Mouse (Mus musculus): ENCODE data around the gene Tia1. TPM values are rescaled to one million over a fixed set of nuclear protein-coding genes. Genes with fewer than 3 reads are reported as not detected.
A peak's percentile ranks its signal among the peaks of the same experiment; 100 is the strongest.

Tia1 gene
- polyA plus RNA-seq, 1 experiment from 2014 or later: 184 TPM

DNA sequence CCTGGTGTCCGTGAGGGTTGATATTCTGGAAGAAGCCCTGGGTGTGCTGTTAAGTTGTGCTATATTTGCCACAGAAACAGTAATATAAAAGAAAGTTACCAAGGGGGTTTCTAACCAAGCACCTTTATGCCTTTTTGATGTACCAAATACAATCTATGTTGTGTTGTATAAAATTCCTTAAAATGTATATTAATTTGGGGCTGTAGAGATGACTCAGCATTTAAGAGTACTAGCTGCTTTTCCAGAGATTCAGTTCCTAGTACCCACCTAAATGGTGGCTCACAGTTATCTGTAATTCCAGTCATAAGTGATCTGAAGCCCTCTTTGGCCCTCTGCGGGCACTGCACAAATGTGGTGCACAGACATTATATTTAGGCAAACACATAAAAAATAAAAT, 37.2 kb upstream of the Tia1 start:
- Histone ChIP-seq H3K36me3 (ENCODE audit: control insufficient read depth, insufficient read depth, low read length) (peaks cover 20% of the 10 kb centered on the region; the same call in 1 of the 2 replicates), H3K4me3 (ENCODE audit: low read depth, low read length) (peak overlapping the region; percentile 70; the same call in 1 of the 2 replicates), H3K4me2 (ENCODE audit: low read length) (peak overlapping the region; percentile 84), H3K9me3 (ENCODE audit: control insufficient read depth, low read length) (no peaks in the 10 kb centered on the region), H3K9ac (ENCODE audit: low read length) (no peak overlapping the region), H3K4me1 (replicated peaks; ENCODE audit: control insufficient read depth, insufficient read depth, low read length) (peaks cover 12% of the 10 kb centered on the region), H3K27me3 (replicated peaks; ENCODE audit: control insufficient read depth, insufficient read depth, low read length) (no peaks in the 10 kb centered on the region), H3K27ac (ENCODE audit: low read depth) (peak overlapping the region; percentile 82)
- whole genome bisulfite sequencing: 65% methylated on average over 2 of the region's 2 CpGs
- ATAC-seq (replicated peaks; ENCODE audit: low FRiP score, low TSS enrichment, low read depth) (no peak), DNase-seq (ENCODE audit: low spot score) (no peak)

DNA sequence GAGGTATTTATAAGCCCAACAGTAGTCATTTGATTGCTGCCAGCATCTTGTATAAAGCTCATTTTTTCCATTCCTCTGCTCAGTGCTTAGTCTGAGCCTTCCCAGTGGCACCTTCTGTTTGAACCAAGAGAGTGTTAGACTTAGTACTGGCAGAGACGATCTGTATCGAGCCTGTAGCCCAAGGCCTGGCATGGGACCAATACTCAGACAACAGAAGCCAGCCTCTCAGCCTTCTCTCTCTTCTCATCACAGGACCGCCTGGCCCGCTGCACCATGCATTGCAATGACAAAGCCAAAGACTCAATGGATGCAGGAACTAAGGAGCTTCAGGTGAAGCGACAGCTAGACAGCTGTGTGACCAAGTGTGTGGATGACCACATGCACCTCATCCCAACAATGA, 35.5 kb upstream of the Tia1 start:
- no peak for ATAC-seq (replicated peaks; ENCODE audit: low FRiP score, low TSS enrichment, low read depth)
- WGBS: 94% methylated on average over 5 of the region's 5 CpGs
- Histone ChIP-seq H3K36me3 (ENCODE audit: control insufficient read depth, insufficient read depth, low read length) (peaks cover 20% of the 10 kb centered on the region; the same call in 1 of the 2 replicates), H3K9ac (ENCODE audit: low read length) (no peak overlapping the region), H3K4me3 (ENCODE audit: low read depth, low read length) (no peak overlapping the region), H3K4me1 (replicated peaks; ENCODE audit: control insufficient read depth, insufficient read depth, low read length) (peaks cover 18% of the 10 kb centered on the region), H3K27me3 (replicated peaks; ENCODE audit: control insufficient read depth, insufficient read depth, low read length) (no peaks in the 10 kb centered on the region), H3K27ac (ENCODE audit: low read depth) (no peak overlapping the region), H3K4me2 (ENCODE audit: low read length) (no peak overlapping the region), H3K9me3 (ENCODE audit: control insufficient read depth, low read length) (no peaks in the 10 kb centered on the region)
- DNase-seq (ENCODE audit: low spot score): no peak

DNA sequence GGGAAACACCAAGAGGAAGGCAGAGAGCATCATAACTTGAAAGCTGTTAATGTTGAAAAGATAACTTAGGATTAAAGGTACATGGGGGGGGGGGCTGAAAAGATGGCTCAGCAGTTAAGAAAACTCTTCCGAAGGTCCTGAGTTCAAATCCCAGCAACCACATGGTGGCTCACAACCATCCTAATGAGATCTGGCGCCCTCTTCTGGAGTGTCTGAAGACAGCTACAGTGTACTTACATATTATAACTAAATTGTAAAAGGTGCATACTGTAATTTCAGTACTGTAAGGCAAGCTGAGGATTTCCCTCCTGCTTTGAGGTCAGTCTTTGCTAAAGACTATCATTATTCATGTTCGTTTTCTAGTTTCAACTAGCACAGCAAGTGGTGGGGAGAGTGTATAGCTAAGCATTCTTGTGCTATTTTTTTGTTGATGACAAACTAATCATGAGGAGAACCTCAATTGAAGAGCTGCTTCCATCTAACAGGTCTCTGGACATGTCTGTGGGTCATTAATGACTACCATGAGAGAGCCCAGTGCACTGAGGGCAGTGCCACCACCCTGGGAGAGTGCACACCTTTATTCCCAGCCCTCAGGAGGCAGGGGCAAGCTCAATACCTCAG, 33.8 kb upstream of the Tia1 start:
- ATAC-seq (replicated peaks; ENCODE audit: low FRiP score, low TSS enrichment, low read depth): no peak
- peak overlapping the region; percentile 87 for H3K4me2 ChIP-seq (ENCODE audit: low read length)
- H3K36me3 ChIP-seq (ENCODE audit: control insufficient read depth, insufficient read depth, low read length): peaks cover 28% of the 10 kb centered on the region; the same call in 1 of the 2 replicates
- H3K27ac ChIP-seq (ENCODE audit: low read depth): peak overlapping the region; percentile 89
- DNase-seq (ENCODE audit: low spot score): no peak
- H3K4me1 ChIP-seq (replicated peaks; ENCODE audit: control insufficient read depth, insufficient read depth, low read length): peaks cover 18% of the 10 kb centered on the region
- 80% methylated on average over 3 of the region's 3 CpGs for WGBS
- peak overlapping the region; percentile 96 for H3K4me3 ChIP-seq (ENCODE audit: low read depth, low read length)
- no peaks in the 10 kb centered on the region for H3K9me3 ChIP-seq (ENCODE audit: control insufficient read depth, low read length)
- peak overlapping the region; percentile 93; the same call in 1 of the 2 replicates for H3K9ac ChIP-seq (ENCODE audit: low read length)
- H3K27me3 ChIP-seq (replicated peaks; ENCODE audit: control insufficient read depth, insufficient read depth, low read length): no peaks in the 10 kb centered on the region

DNA sequence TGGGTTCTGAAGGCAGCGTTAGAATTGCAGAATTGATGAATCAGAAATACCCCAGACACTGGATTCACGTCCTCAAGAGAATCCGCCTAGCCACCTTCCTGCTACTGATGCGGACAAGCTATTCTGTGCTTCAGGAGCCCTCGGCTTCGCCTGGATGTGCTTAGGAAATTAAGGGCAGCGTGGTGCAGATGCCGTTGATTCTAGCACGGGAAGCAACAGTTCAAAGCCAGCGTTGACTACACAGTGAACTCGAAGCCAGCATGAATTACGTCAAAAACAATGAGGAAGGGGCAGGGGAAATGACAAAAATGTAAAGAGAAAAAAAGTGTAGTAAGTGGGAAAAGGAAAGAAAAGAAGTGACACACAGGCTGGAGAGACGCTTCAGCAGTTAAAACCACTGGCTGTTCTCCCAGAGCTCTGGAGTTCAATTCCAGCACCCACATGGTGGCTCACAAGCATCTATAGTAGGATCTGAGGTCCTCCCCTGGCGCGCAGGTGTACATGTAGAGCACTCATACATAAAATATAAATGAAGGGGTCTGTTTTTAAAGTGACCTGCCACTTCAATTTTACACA, 33.2 kb upstream of the Tia1 start, which contains the start of gene Snrpg:
TSS of gene Snrpg (plus strand) at position 541 of the 576 bp plus-strand sequence.
- H3K27ac ChIP-seq (ENCODE audit: low read depth): peak within 1 kb of the TSS; percentile 89
- H3K9me3 ChIP-seq (ENCODE audit: control insufficient read depth, low read length): no peaks in the 10 kb centered on the region
- peak within 1 kb of the TSS; percentile 93 for H3K9ac ChIP-seq (ENCODE audit: low read length)
- no peaks in the 10 kb centered on the region for H3K27me3 ChIP-seq (replicated peaks; ENCODE audit: control insufficient read depth, insufficient read depth, low read length)
- DNase-seq (ENCODE audit: low spot score) (peak; percentile 58), ATAC-seq (replicated peaks; ENCODE audit: low FRiP score, low TSS enrichment, low read depth) (0 out of 2 replicates have a peak, but pooled peaks have one; percentile 3)
- H3K4me2 ChIP-seq (ENCODE audit: low read length): peak within 1 kb of the TSS; percentile 87
- peak within 1 kb of the TSS; percentile 96 for H3K4me3 ChIP-seq (ENCODE audit: low read depth, low read length)
- WGBS: 16% methylated on average over 15 of the region's 15 CpGs
- H3K36me3 ChIP-seq (ENCODE audit: control insufficient read depth, insufficient read depth, low read length): peaks cover 32% of the 10 kb centered on the region
- H3K4me1 ChIP-seq (replicated peaks; ENCODE audit: control insufficient read depth, insufficient read depth, low read length): peaks cover 18% of the 10 kb centered on the region

DNA sequence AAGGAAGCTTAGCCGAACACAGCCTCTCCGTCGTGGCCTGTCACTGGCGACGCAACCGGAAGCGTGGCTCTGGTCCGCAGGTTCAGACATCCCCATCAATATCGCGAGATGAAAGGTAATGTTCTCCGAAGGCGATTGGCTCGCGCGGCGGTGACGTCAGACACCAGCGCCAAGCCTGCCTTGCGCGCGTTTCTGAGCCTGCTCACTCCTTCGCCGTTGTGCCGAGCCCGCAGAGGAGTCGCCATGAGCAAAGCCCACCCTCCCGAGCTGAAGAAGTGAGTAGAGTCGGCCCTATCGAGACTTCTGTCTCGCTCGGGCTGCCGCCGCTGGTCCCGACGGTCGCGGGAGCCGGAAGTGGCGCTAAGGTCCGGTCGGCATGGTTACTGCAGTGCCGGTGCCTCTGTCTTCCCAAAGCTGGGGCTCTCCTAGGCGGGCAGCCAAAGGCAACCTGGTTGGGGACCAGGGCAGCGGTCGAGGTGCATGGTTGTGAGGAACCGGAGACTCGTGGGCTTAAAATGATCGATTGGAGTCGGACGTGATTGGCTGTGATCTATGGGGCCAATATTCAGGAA, 32.6 kb upstream of the Tia1 start:
- Histone ChIP-seq H3K4me3 (ENCODE audit: low read depth, low read length) (peak overlapping the region; percentile 96), H3K4me2 (ENCODE audit: low read length) (peak overlapping the region; percentile 87), H3K9me3 (ENCODE audit: control insufficient read depth, low read length) (no peaks in the 10 kb centered on the region), H3K4me1 (replicated peaks; ENCODE audit: control insufficient read depth, insufficient read depth, low read length) (peaks cover 15% of the 10 kb centered on the region), H3K27ac (ENCODE audit: low read depth) (peak overlapping the region; percentile 89), H3K36me3 (ENCODE audit: control insufficient read depth, insufficient read depth, low read length) (peaks cover 38% of the 10 kb centered on the region), H3K27me3 (replicated peaks; ENCODE audit: control insufficient read depth, insufficient read depth, low read length) (no peaks in the 10 kb centered on the region), H3K9ac (ENCODE audit: low read length) (peak overlapping the region; percentile 93)
- ATAC-seq (replicated peaks; ENCODE audit: low FRiP score, low TSS enrichment, low read depth) (peak; percentile 95), DNase-seq (ENCODE audit: low spot score) (peak; percentile 98)
- WGBS: under 1% methylated on average over 50 of the region's 50 CpGs

DNA sequence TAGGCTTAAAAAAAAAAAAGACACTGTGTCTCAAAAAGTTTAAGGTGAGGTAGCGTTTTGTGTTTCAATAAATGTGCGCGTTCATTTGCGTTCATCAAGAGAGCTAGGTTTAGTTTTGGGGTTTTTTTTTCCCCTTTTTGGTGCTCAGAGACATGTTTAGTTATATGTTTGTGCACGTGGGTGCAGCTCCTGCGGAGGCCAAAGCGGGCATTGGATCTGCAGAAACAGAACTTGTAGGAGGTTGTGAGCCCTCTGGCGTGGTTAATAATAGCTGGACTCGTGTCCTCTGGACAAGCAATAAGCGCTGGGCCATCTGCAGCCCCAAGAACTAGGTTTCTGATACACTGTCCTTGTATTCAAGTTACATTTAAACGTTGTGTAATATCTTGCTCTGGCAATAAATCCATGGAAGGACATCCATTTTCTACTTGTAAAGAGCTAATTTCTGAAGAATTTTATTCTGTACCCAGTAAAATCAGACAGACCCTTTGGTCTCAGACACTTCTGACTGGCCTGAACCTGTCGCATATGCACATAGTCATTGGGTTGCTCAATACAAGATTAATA, 32.0 kb upstream of the Tia1 start:
- DNase-seq (ENCODE audit: low spot score) (peak; percentile 51), ATAC-seq (replicated peaks; ENCODE audit: low FRiP score, low TSS enrichment, low read depth) (no peak)
- Histone ChIP-seq H3K9ac (ENCODE audit: low read length) (peak overlapping the region; percentile 93), H3K27ac (ENCODE audit: low read depth) (peak overlapping the region; percentile 89), H3K4me3 (ENCODE audit: low read depth, low read length) (peak overlapping the region; percentile 96), H3K4me1 (replicated peaks; ENCODE audit: control insufficient read depth, insufficient read depth, low read length) (peaks cover 9% of the 10 kb centered on the region), H3K27me3 (replicated peaks; ENCODE audit: control insufficient read depth, insufficient read depth, low read length) (no peaks in the 10 kb centered on the region), H3K36me3 (ENCODE audit: control insufficient read depth, insufficient read depth, low read length) (peaks cover 40% of the 10 kb centered on the region), H3K9me3 (ENCODE audit: control insufficient read depth, low read length) (no peaks in the 10 kb centered on the region), H3K4me2 (ENCODE audit: low read length) (peak overlapping the region; percentile 87)
- 7% methylated on average over 12 of the region's 12 CpGs for WGBS

DNA sequence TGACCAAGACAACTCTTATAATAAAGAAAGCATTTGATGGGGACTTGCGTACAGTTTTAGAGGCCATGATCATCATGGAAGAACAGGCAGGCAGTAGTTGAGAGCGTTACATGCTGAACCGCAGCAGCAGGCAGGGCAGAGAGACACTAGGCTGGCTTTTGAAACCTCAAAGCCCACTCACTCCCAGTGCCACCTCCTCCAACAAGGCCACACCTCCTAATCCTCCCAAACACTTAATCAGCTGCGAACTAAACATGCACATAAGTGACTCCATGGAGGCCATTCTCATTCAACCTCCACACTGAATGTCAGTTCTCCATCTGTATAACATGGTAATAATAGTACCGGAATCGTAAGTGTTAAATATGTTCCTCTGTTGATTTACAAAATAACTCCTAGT, 30.5 kb upstream of the Tia1 start:
- no peak for ATAC-seq (replicated peaks; ENCODE audit: low FRiP score, low TSS enrichment, low read depth)
- H3K27ac ChIP-seq (ENCODE audit: low read depth): no peak overlapping the region
- H3K36me3 ChIP-seq (ENCODE audit: control insufficient read depth, insufficient read depth, low read length): peaks cover 45% of the 10 kb centered on the region
- H3K4me1 ChIP-seq (replicated peaks; ENCODE audit: control insufficient read depth, insufficient read depth, low read length): peaks cover 9% of the 10 kb centered on the region
- H3K9ac ChIP-seq (ENCODE audit: low read length): no peak overlapping the region
- 92% methylated on average over 6 of the region's 6 CpGs for WGBS
- DNase-seq (ENCODE audit: low spot score): no peak
- no peaks in the 10 kb centered on the region for H3K9me3 ChIP-seq (ENCODE audit: control insufficient read depth, low read length)
- no peaks in the 10 kb centered on the region for H3K27me3 ChIP-seq (replicated peaks; ENCODE audit: control insufficient read depth, insufficient read depth, low read length)
- H3K4me3 ChIP-seq (ENCODE audit: low read depth, low read length): no peak overlapping the region
- no peak overlapping the region for H3K4me2 ChIP-seq (ENCODE audit: low read length)

DNA sequence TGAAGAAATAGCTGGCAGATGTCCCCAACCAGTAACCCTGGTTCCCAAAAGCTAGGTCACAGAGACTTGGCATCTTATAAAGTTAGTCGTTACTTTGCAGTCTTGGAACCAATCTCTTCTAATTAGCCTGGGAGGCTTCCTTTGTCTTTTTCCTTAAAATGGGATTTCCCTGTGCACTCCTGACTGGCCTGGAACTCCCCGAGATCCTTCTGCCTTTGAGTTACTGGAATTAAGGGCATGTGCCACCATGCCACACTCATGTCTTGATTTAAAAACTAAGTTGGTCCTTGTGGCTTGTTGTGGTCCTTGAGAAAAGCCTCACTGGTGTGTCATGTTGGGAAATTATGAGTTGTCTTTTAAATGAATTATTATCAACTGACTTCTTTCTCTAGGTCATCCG, 25.7 kb upstream of the Tia1 start:
- Histone ChIP-seq H3K4me2 (ENCODE audit: low read length) (no peak overlapping the region), H3K4me3 (ENCODE audit: low read depth, low read length) (no peak overlapping the region), H3K9me3 (ENCODE audit: control insufficient read depth, low read length) (no peaks in the 10 kb centered on the region), H3K4me1 (replicated peaks; ENCODE audit: control insufficient read depth, insufficient read depth, low read length) (no peaks in the 10 kb centered on the region), H3K27me3 (replicated peaks; ENCODE audit: control insufficient read depth, insufficient read depth, low read length) (no peaks in the 10 kb centered on the region), H3K27ac (ENCODE audit: low read depth) (no peak overlapping the region), H3K9ac (ENCODE audit: low read length) (no peak overlapping the region), H3K36me3 (ENCODE audit: control insufficient read depth, insufficient read depth, low read length) (peaks cover 51% of the 10 kb centered on the region)
- 95% methylated on average over 3 of the region's 3 CpGs for WGBS
- no peak for DNase-seq (ENCODE audit: low spot score)
- no peak for ATAC-seq (replicated peaks; ENCODE audit: low FRiP score, low TSS enrichment, low read depth)

Data from intestine, embryonic 14.5 days (tissue).